Mouse (Mus musculus) cerebellum, adult 2 months (tissue): ENCODE data around the gene Otud6a. TPM values are rescaled to one million over a fixed set of nuclear protein-coding genes. Genes with fewer than 3 reads are reported as not detected.
"Not testable (repeated sequence)": the region's sequence is repeated elsewhere in the genome, so short reads cannot be mapped to it uniquely, and the experiment has no call there.

Source experiments
- DNase-seq, 2 experiments: peaks; one replicate each; pipeline ENCODE4 v3.0.0; 2021
- H3K27ac ChIP-seq: fragments of 200-500 bp; 2 replicates; pipeline ENCODE4 v1.5.1; 2012; ENCODE audit warnings: low read length, control low read depth, inconsistent platforms; ENCODE audit not compliant: insufficient read depth
- H3K27me3 ChIP-seq: fragments of 200-500 bp; 2 replicates; pipeline ENCODE4 v1.6.1; 2012; ENCODE audit warnings: inconsistent platforms, mild to moderate bottlenecking, low read length, moderate library complexity; ENCODE audit not compliant: control insufficient read depth, insufficient read depth
- H3K4me1 ChIP-seq: fragments of 200-500 bp; 2 replicates; pipeline ENCODE4 v1.6.1; 2011; ENCODE audit warnings: low read length; ENCODE audit not compliant: control insufficient read depth, insufficient read depth
- H3K4me3 ChIP-seq: fragments of 200-500 bp; replicated peaks from 2 replicates; pipeline ENCODE3; 2011; ENCODE audit warnings: mild to moderate bottlenecking, low read depth, low read length, control low read depth; ENCODE audit not compliant: insufficient read depth
- CTCF ChIP-seq: fragments of 200-500 bp; IDR thresholded peaks from 2 replicates; pipeline ENCODE4 v1.5.1; 2011; ENCODE audit warnings: low read depth, mild to moderate bottlenecking, control low read depth, low read length, moderate library complexity, borderline replicate concordance; ENCODE audit not compliant: insufficient read depth
- POLR2A ChIP-seq: fragments of 200-500 bp; IDR thresholded peaks from 2 replicates; pipeline ENCODE4 v1.6.1; 2011; ENCODE audit warnings: low read length, control low read depth, borderline replicate concordance; ENCODE audit not compliant: insufficient read depth
- WGBS: fragments of 180-500 bp; shearing (Covaris S2); methylation state at CpG from one replicate; pipeline ENCODE4 v1.1.7; 2018; 5-methylcytosine and 5-hydroxymethylcytosine counted together
- polyA plus RNA-seq: library from polyadenylated mRNA; depleted of rRNA; stranded (reverse); fragments of >200 nt; gene quantifications from 2 replicates; pipeline ENCODE4 v1.2.3, GENCODE M21; 2012; rRNA removed

Gene Otud6a
- polyA plus RNA-seq, 1 experiment = not detected

DNA sequence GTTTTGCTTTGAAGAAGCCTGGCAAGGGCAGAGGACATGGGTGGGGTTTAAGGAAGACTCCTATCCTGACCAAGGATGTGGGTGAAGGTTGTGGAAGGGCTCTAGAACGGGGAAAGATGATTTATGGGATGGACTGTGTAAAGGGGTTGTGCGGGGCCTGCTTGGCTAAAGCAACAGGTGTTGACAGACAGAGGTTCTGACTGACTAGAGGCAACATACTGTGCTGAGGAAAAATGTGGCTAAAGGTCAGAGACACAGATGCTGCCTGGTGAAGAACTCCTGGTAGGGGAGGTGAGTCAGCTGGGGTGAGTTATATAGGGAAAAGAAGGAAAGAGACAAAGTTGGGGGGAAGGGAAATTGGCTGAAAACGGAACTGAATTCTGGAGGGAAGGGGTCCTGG is 3.5 kb downstream of the Otud6a start:
- WGBS = 56% methylated on average over 3 of the region's 3 CpGs
- Histone ChIP-seq H3K4me3 (no peak overlapping the region), H3K27me3 (no peaks in the 10 kb centered on the region), H3K27ac (no peak overlapping the region), H3K4me1 (no peaks in the 10 kb centered on the region)
- DNase-seq = no peak
- TF ChIP-seq CTCF = no peak
- no peak for TF ChIP-seq POLR2A

- WGBS = 75% methylated on average over 2 of the region's 2 CpGs
- H3K27ac ChIP-seq, DNase-seq: not testable (repeated sequence)
Measured at GRCm38 (mm10) chrX:100442617-100443016, 13.8 kb downstream of the Otud6a start, which contains the start of gene Awat2. TSS of gene Awat2 (minus strand) at chrX:100442717.

DNA sequence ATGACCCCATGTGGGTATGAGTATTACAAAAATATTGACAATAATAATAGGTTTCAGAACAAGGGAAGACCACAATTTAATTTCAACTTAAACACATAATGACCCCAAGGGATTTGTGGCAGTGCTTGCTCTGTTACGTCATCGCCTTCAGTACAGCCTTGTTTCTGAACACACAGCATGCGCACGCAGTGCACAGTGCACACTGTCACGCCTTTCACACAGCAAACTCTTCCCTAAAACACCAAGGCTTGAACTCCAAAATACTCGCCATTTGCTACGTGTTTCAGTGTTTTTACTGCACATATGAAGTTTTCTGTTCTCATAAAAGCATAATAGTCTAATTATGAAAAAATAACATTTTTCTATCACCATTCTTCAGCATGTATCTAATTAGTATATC is 14.7 kb downstream of the Otud6a start:
- no peak overlapping the region for H3K27ac ChIP-seq
- H3K4me3 ChIP-seq = no peak overlapping the region
- no peaks in the 10 kb centered on the region for H3K4me1 ChIP-seq
- no peaks in the 10 kb centered on the region for H3K27me3 ChIP-seq
- TF ChIP-seq POLR2A (no peak), CTCF (no peak)
- DNase-seq = no peak
- WGBS = 89% methylated on average over 7 of the region's 7 CpGs

More at GRCm38 (mm10) chrX:100442617-100443016, 13.8 kb downstream of the Otud6a start, which contains the start of gene Awat2:
- H3K4me1 ChIP-seq, H3K4me3 ChIP-seq, H3K27me3 ChIP-seq: not testable (repeated sequence)

DNA sequence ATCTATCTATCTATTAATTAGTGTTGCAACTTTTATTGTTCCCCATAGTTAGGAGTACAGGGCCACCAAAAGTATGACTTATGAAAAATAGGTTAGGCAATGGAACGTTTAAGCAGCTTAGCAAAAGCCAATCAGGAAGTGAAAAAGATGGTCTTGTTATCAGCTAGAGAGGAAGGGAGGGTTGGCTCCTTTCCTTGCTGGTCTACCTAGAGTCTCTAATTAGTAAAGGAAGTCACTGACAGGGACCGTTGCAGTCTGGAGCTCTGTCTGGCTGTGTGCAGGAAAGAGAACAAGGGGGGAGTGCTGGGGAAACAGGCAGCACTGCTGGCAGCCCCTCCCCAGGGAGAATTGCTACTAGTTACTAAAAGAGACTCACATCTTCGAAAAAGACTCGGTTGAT is 39.2 kb downstream of the Otud6a start:
- DNase-seq = no peak
- no peaks in the 10 kb centered on the region for H3K27me3 ChIP-seq
- H3K4me1 ChIP-seq = no peaks in the 10 kb centered on the region
- TF ChIP-seq CTCF (no peak), POLR2A (no peak)
- H3K27ac ChIP-seq = no peak overlapping the region
- no peak overlapping the region for H3K4me3 ChIP-seq
- WGBS = 57% methylated on average over 4 of the region's 4 CpGs

GRCm38 (mm10) chrX:100470126-100470525 is 41.3 kb downstream of the Otud6a start:
- WGBS = 39% methylated on average over 3 of the region's 3 CpGs
- DNase-seq = no peak

GRCm38 (mm10) chrX:100471491-100471890 is 42.7 kb downstream of the Otud6a start:
- TF ChIP-seq POLR2A (no peak), CTCF (no peak)
- no peaks in the 10 kb centered on the region for H3K27me3 ChIP-seq
- no peak for DNase-seq
- no peaks in the 10 kb centered on the region for H3K4me1 ChIP-seq
- no peak overlapping the region for H3K4me3 ChIP-seq
- WGBS = 66% methylated on average over 3 of the region's 3 CpGs
- no peak overlapping the region for H3K27ac ChIP-seq

More at GRCm38 (mm10) chrX:100470126-100470525, 41.3 kb downstream of the Otud6a start:
- H3K4me1 ChIP-seq = no peaks in the 10 kb centered on the region
- TF ChIP-seq POLR2A (no peak), CTCF (no peak)
- H3K27ac ChIP-seq = no peak overlapping the region
- no peaks in the 10 kb centered on the region for H3K27me3 ChIP-seq
- H3K4me3 ChIP-seq = no peak overlapping the region

DNA sequence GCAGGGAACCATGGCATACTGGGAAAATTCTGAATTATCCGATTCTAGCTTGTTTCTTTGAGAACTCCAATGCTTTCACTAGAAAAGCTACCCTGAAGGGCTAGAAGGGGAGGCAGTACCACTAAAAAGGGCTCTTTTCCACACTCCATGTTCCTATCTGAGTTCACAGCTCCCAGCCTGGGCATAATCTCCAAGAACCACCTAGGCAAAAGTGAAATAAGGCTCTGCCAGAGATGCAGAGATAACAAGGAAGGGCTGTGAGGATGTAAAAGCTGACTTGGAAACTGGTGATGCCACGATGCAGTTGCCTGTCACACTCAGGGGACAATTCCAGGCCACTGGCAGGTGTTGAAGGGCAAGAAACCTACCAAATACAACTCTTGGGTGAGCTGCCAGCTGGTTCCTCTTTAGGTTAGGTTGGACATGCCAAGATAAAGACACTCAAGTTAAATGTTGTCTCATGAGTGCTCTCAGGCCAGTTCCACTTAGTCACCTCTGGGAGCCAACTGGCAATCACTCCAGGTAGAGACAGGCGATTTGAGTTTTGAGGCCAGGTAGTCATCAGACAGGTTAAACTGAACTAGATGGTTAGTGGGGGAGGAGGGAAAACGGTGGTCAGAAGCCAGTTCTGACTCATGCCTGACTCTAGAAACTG is 46.9 kb downstream of the Otud6a start:
- no peak overlapping the region for H3K27ac ChIP-seq
- TF ChIP-seq POLR2A (no peak), CTCF (no peak)
- no peaks in the 10 kb centered on the region for H3K27me3 ChIP-seq
- no peak overlapping the region for H3K4me3 ChIP-seq
- 72% methylated on average over 4 of the region's 4 CpGs for WGBS
- DNase-seq = no peak
- no peaks in the 10 kb centered on the region for H3K4me1 ChIP-seq

Other genes with a start within 250 kb of the Otud6a start
- gene Awat2, start 13.7 kb downstream of the Otud6a start, polyA plus RNA-seq = 0.08 and 0.15 TPM in 2 replicates
- gene Igbp1, start 65.3 kb downstream of the Otud6a start, polyA plus RNA-seq = 47.7 and 51.8 TPM in 2 replicates
- not detected in 2 replicates for gene Dgat2l6, start 95.8 kb downstream of the Otud6a start, polyA plus RNA-seq
- gene Awat1, start 143.2 kb downstream of the Otud6a start, polyA plus RNA-seq = not detected in 2 replicates
- gene P2ry4, start 165.9 kb downstream of the Otud6a start, polyA plus RNA-seq = 0.03 and 0.08 TPM in 2 replicates
- not detected in 2 replicates for gene Arr3, start 176.5 kb downstream of the Otud6a start, polyA plus RNA-seq
- 0.26 and 0.33 TPM in 2 replicates for gene Kif4, start 196.7 kb downstream of the Otud6a start, polyA plus RNA-seq
- gene Pdzd11, start 197.6 kb downstream of the Otud6a start, polyA plus RNA-seq = 50.3 and 53.1 TPM in 2 replicates